Mouse (Mus musculus): ENCODE measurements around the gene Apoc2. TPM values are rescaled to one million over a fixed set of nuclear protein-coding genes. Genes with fewer than 3 reads are reported as not detected.

The Apoc2 gene
- polyA plus RNA-seq, 1 experiment: not detected

DNA sequence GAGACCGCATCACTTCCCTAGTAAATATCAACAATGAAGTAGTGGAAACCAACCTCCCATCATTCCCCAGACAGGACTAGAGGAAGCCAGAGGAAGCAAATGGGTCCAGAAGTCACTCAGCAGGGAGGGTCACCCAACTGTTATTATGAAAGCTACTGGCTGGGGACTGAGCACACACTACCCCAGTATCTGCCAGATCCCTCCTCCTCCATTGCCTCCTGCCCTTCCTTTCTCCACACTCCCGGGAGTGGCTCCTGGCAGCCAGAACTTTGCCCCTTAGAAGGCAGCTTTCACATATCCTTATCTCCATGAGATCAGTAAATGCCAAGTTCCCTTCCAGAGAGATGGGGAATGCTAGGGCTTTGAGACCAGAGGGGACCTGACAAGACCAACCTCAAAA is 54.3 kb downstream of the Apoc2 start:
- Histone ChIP-seq H3K27me3 (ENCODE audit: control insufficient read depth, insufficient read depth, insufficient read length) (no peaks in the 10 kb centered on the region), H3K79me2 (ENCODE audit: control insufficient read depth, insufficient read depth) (no peaks in the 10 kb centered on the region), H3K36me3 (ENCODE audit: control insufficient read depth, insufficient read depth) (peaks cover 2% of the 10 kb centered on the region), H3K4me3 (no peak overlapping the region), H3K4me2 (ENCODE audit: low read depth) (no peak overlapping the region), H3ac (ENCODE audit: control insufficient read depth, insufficient read length) (no peak overlapping the region)
- TF ChIP-seq REST (IDR thresholded peaks at IDR 0.05; ENCODE audit: insufficient read depth, insufficient read length): no peak
- no peak for TF ChIP-seq CEBPB (IDR thresholded peaks at IDR 0.05; ENCODE audit: insufficient read depth, poor library complexity, severe bottlenecking)
- no peak for TF ChIP-seq TCF3 (IDR thresholded peaks at IDR 0.05; ENCODE audit: insufficient read length, low read depth)
- TF ChIP-seq E2F4 (IDR thresholded peaks at IDR 0.05; ENCODE audit: insufficient read depth): no peak
- no peak for TF ChIP-seq MYOG (IDR thresholded peaks at IDR 0.05; ENCODE audit: control insufficient read depth in 1 of 3, insufficient read depth in 1 of 3, insufficient read length in 2 of 3, low read depth in 2 of 3)
- no peak for TF ChIP-seq USF1 (IDR thresholded peaks at IDR 0.05; ENCODE audit: low read depth)
- TF ChIP-seq SRF (IDR thresholded peaks at IDR 0.05; ENCODE audit: control insufficient read depth, insufficient read length, low read depth): no peak
- no peak for TF ChIP-seq POLR2A (IDR thresholded peaks at IDR 0.05; ENCODE audit: insufficient read length, low read depth)
- no peak for TF ChIP-seq POLR2AphosphoS2 (IDR thresholded peaks at IDR 0.05; ENCODE audit: insufficient read length, low read depth)
- no peak for TF ChIP-seq TCF12 (IDR thresholded peaks at IDR 0.05; ENCODE audit: insufficient read depth, poor library complexity, severe bottlenecking)
- no peak for TF ChIP-seq MAX (IDR thresholded peaks at IDR 0.05; ENCODE audit: low read depth)
- TF ChIP-seq MYOD1 (IDR thresholded peaks at IDR 0.05; ENCODE audit: control insufficient read depth in 1 of 3, insufficient read length in 2 of 3, low read depth in 2 of 3): no peak

DNA sequence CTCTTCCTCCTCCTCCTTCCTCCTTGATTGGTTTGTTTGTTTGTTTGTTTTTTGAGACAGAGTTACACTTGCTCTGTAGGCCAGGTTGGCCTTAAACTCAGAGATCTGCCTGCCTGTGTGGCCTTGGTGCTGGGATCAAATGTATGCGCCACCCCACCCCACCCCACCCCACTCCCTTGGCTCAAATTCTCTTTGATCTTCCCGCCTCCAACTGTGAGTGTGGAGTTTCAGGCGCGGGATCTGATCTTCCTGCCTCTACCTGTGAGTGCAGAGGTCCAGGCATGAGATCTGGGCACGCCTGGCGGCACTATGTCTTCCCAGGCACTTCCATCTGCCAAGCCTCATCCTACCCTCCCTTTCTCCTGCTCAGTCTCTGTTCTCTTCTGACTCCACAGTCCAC is 55.5 kb downstream of the Apoc2 start:
- no peaks in the 10 kb centered on the region for H3K27me3 ChIP-seq (ENCODE audit: control insufficient read depth, insufficient read depth, insufficient read length)
- H3ac ChIP-seq (ENCODE audit: control insufficient read depth, insufficient read length): no peak overlapping the region
- no peak for TF ChIP-seq MYOG (IDR thresholded peaks at IDR 0.05; ENCODE audit: control insufficient read depth in 1 of 3, insufficient read depth in 1 of 3, insufficient read length in 2 of 3, low read depth in 2 of 3)
- no peak for TF ChIP-seq CEBPB (IDR thresholded peaks at IDR 0.05; ENCODE audit: insufficient read depth, poor library complexity, severe bottlenecking)
- TF ChIP-seq MYOD1 (IDR thresholded peaks at IDR 0.05; ENCODE audit: control insufficient read depth in 1 of 3, insufficient read length in 2 of 3, low read depth in 2 of 3): no peak
- H3K4me3 ChIP-seq: no peak overlapping the region
- peaks cover 4% of the 10 kb centered on the region for H3K36me3 ChIP-seq (ENCODE audit: control insufficient read depth, insufficient read depth)
- no peak overlapping the region for H3K4me2 ChIP-seq (ENCODE audit: low read depth)
- no peaks in the 10 kb centered on the region for H3K79me2 ChIP-seq (ENCODE audit: control insufficient read depth, insufficient read depth)

Other genes with a start within 250 kb of the Apoc2 start
- 18.2 TPM for gene Mark4, start 219.1 kb downstream of the Apoc2 start, polyA plus RNA-seq (2012; fragmentation: generic; extraction: Trizol)
- gene Exoc3l2, start 214.6 kb downstream of the Apoc2 start, polyA plus RNA-seq (2012; fragmentation: generic; extraction: Trizol): not detected
- 7.8 TPM for gene Bloc1s3, start 169.6 kb downstream of the Apoc2 start, polyA plus RNA-seq (2012; fragmentation: generic; extraction: Trizol)
- 57.3 TPM for gene Trappc6a, start 169.5 kb downstream of the Apoc2 start, polyA plus RNA-seq (2012; fragmentation: generic; extraction: Trizol)
- gene Nkpd1, start 160.1 kb downstream of the Apoc2 start, polyA plus RNA-seq (2012; fragmentation: generic; extraction: Trizol): 0.06 TPM
- 48.4 TPM for gene Ppp1r37, start 114.9 kb downstream of the Apoc2 start, polyA plus RNA-seq (2012; fragmentation: generic; extraction: Trizol)
- 1.5 TPM for gene Zfp296, start 100.7 kb downstream of the Apoc2 start, polyA plus RNA-seq (2012; fragmentation: generic; extraction: Trizol)
- gene Gemin7, start 100.3 kb downstream of the Apoc2 start, polyA plus RNA-seq (2012; fragmentation: generic; extraction: Trizol): 89.8 TPM
- gene Clasrp, start 73.5 kb downstream of the Apoc2 start, polyA plus RNA-seq (2012; fragmentation: generic; extraction: Trizol): 14.8 TPM
- gene Relb, start 48.5 kb downstream of the Apoc2 start, polyA plus RNA-seq (2012; fragmentation: generic; extraction: Trizol): 25.7 TPM
- gene Clptm1, start 12.9 kb downstream of the Apoc2 start, polyA plus RNA-seq (2012; fragmentation: generic; extraction: Trizol): 126 TPM
- gene Gm44805, start 3.5 kb upstream of the Apoc2 start, polyA plus RNA-seq (2012; fragmentation: generic; extraction: Trizol): not detected
- not detected for gene Apoc4, start 3.5 kb upstream of the Apoc2 start, polyA plus RNA-seq (2012; fragmentation: generic; extraction: Trizol)
- gene Apoc1, start 14.7 kb upstream of the Apoc2 start, polyA plus RNA-seq (2012; fragmentation: generic; extraction: Trizol): not detected
- gene Apoe, start 21.2 kb upstream of the Apoc2 start, polyA plus RNA-seq (2012; fragmentation: generic; extraction: Trizol): 2.3 TPM
- 112 TPM for gene Tomm40, start 37.5 kb upstream of the Apoc2 start, polyA plus RNA-seq (2012; fragmentation: generic; extraction: Trizol)
- 27.1 TPM for gene Nectin2, start 72.5 kb upstream of the Apoc2 start, polyA plus RNA-seq (2012; fragmentation: generic; extraction: Trizol)
- 29.3 TPM for gene Bcam, start 93.1 kb upstream of the Apoc2 start, polyA plus RNA-seq (2012; fragmentation: generic; extraction: Trizol)
- gene Cblc, start 118.9 kb upstream of the Apoc2 start, polyA plus RNA-seq (2012; fragmentation: generic; extraction: Trizol): 0.90 TPM
- 19.2 TPM for gene Bcl3, start 144.8 kb upstream of the Apoc2 start, polyA plus RNA-seq (2012; fragmentation: generic; extraction: Trizol)
- 0.05 TPM for gene Gm19345, start 174.1 kb upstream of the Apoc2 start, polyA plus RNA-seq (2012; fragmentation: generic; extraction: Trizol)
- gene Ceacam16, start 183.4 kb upstream of the Apoc2 start, polyA plus RNA-seq (2012; fragmentation: generic; extraction: Trizol): 0.02 TPM
- gene Ceacam19, start 210.0 kb upstream of the Apoc2 start, polyA plus RNA-seq (2012; fragmentation: generic; extraction: Trizol): 0.01 TPM
- 39.7 TPM for gene Pvr, start 243.2 kb upstream of the Apoc2 start, polyA plus RNA-seq (2012; fragmentation: generic; extraction: Trizol)

All from myocyte (in vitro differentiated cells).